Mouse (Mus musculus) heart, postnatal 25 days (tissue): Measurements from ENCODE around the gene Sox15. TPM values are rescaled to one million over a fixed set of nuclear protein-coding genes. Genes with fewer than 3 reads are reported as not detected.

Experiments used
- DNase-seq: peaks from one replicate; pipeline ENCODE4 v3.0.0; 2022; ENCODE audit warnings: low spot score
- intact Hi-C: fragments of 180-260 bp; cut with DNase I; formaldehyde crosslinking; loops from one replicate; pipeline ENCODE4 v1.15.1; 2025
- total RNA-seq, 2 experiments: library from RNA; stranded (reverse); gene quantifications; 2 replicates each; pipeline ENCODE4 v1.2.3; 2021

Gene Sox15
- total RNA-seq, 2 experiments from 2014 or later: not detected

DNA sequence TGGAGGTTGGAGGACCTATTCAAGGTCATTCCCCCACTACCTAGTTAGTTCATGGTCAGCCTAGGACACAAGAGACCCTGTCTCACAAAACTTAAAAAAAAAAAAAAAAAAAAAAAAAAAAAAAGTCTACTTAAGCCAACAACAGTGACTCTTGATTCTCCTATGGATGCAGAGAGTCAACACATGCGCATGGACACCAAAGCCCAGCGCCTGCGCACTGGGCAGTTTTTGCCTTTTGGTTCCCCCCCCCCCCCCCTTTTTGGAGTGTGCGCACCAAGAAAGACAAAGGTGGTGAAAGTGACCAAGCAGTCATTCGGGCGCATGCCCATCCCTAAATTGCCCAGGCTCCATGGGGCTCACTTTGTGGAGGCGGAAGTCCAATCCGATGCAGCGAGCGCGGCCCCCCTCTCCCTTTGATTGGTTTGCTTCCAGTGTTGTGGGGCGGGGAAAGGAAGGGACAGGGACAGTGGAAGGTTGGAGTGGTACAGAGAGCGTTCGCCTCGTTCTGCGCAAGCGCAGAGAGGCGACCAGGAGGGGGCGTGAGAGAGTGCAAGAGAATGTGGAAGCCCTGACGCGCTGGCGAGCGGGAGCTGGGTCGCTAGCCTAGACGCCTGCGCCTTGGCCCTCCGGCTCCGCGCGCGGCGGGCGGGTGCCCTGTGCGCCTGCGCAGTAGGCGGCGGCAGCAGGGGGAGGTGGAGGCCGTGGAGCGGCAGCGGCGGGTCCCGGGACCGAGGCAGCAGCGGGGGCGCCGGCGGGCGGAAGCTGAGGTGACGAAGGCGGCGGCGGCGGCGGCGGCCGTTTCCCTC, 22.6 kb upstream of the Sox15 start, which contains the start of gene Fxr2:
TSS of gene Fxr2 (plus strand) at position 707 of the 806 bp plus-strand sequence.
- intact Hi-C loops: no loop called here

DNA sequence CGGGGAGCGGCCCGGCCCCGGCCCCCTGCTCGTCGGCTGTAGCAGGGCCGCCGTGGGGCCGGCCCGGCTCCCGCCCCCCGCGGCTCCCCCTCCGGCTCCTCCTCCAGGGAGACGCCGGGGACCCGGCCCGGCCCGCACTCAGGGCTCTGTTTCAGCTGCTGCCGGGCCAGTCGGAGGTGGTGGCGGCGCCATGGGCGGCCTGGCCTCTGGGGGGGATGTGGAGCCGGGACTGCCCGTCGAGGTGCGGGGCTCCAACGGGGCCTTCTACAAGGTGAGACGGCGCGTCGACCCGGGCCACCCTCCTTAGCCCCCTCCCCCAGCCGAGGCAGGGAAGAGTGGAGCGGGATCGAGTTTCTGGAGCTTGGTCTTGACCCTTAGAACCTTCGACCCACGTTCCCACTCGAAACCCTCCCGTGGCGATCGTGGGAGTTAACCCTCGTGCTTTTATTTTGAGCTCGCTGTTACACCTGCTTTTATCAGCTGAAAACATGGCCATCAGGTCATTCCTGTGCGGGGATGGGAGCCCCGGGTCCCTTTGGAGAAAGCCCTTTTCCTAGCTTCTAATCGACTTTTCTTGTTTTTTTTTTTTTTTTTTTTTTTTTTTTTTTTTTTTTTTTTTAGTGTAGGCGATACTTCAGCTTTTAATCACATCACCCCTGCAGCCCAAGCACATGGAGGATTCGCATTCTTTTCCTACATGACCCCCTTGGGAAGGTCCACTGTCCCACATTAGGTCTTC, 21.8 kb upstream of the Sox15 start:
- intact Hi-C loops: no loop called here
- DNase-seq: peak; percentile 58

More for the DNA sequence above, 22.6 kb upstream of the Sox15 start, which contains the start of gene Fxr2:
- peak; percentile 100 for DNase-seq

DNA sequence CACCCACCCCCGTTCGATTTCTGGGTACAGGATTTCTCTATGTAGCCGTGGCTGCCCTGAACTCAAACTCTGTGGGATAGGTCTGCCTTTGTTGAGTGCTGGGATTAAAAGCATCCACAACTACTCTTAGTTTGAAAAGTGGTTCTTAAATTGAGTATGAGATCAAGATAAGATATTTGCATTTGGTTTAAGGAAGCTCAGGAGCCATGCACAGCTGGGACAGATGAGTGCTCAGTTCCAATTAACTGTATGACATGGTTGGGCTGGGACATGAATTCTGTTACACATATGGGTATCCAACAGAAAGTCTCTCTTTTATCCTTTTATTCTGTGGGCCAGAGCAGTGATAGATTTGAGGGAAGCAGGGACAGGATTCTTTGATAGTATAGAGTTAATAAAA, 19.6 kb upstream of the Sox15 start:
- intact Hi-C loops: no loop called here
- DNase-seq: no peak

DNA sequence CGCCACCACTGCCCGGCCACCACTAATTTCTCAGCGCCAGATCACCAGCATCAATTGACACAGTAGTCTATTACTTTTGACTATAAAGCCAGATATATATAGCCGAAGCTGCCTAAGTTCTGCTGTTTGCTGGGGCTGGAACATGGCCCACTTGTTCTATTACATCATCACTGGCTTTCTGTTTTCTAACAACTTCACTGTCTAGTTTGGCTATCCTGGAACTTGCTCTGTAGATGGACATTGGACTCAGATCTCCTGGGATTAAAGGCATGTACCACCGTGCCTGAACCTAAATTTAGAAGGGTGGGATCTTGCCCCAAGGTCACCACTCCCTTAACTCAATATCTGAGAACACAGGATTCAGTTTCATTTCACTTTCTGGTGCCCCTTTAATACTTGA, 9.3 kb upstream of the Sox15 start:
- intact Hi-C loops: no loop called here
- no peak for DNase-seq

DNA sequence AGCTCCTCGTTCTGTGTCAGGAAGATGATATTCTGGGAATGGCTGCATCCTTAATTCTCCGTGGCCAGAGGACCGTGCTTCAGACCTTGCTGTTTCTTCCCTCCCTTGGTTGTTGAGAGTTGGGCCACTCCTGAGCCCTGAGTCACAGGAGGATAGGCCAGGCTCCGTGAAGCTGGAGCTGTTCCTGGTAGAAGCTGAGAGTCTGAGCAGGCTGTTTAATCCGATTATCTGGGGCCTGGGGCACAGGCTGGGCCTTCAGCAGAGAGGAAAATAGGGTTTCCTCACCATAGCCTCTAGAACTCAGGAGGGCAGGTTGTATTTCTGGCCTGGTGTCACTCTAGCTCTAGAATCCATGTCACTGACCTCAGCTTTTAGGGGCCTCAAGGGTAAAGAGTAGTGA, 1.7 kb upstream of the Sox15 start:
- intact Hi-C loops: loop anchor here (10.0 kb wide), 1 partner anchor 221 kb away; the partner anchor contains the start of gene Tmem95
- no peak for DNase-seq

DNA sequence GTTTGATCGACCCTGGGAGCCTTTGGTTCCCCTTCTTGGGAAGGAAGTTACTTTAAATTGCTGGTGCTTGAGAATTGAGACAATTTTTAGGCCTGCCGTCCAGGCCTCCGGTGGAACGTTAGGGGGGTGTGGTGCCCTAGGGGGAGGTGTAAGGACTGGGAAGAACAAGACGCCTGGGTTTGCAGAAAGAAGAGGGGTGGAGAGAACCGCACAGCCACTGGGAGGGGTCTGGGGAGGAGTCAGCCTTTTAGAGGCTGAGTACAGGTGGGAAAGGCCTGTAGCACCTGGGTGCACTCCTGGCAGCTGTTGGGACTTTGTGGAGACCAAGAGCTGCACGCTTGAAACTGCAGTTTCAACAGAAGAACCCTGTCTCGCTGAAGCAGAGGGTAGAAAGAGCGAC, 354 bp upstream of the Sox15 start:
- intact Hi-C loops: loop anchor here (2.0 to 10.0 kb wide), 2 partner anchors 100 to 220 kb away; partner anchors contain the start of gene Tmem95
- no peak for DNase-seq

DNA sequence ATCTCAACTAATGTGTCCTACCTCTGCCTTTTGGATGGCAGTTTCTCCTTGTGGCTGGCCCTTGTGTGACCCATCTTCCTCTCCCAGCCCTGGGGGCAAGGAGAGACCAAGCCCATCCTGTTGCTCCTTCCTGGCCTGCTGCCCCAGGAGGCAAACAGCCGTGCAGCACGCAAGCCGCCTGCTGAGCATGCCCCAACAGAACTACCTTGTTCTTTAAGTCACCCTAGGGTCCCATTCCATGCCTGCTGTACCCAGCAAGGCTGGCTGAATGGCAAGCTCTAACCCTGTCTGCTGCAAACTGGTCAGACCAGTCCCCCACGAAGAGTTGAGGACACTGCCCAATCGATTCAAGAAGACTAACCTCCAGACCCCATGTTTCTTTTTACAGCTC, 946 bp downstream of the Sox15 start:
- DNase-seq: no peak
- intact Hi-C loops: loop anchor here (10.0 kb wide), 1 partner anchor 219 kb away; the partner anchor contains the start of gene Tmem95

DNA sequence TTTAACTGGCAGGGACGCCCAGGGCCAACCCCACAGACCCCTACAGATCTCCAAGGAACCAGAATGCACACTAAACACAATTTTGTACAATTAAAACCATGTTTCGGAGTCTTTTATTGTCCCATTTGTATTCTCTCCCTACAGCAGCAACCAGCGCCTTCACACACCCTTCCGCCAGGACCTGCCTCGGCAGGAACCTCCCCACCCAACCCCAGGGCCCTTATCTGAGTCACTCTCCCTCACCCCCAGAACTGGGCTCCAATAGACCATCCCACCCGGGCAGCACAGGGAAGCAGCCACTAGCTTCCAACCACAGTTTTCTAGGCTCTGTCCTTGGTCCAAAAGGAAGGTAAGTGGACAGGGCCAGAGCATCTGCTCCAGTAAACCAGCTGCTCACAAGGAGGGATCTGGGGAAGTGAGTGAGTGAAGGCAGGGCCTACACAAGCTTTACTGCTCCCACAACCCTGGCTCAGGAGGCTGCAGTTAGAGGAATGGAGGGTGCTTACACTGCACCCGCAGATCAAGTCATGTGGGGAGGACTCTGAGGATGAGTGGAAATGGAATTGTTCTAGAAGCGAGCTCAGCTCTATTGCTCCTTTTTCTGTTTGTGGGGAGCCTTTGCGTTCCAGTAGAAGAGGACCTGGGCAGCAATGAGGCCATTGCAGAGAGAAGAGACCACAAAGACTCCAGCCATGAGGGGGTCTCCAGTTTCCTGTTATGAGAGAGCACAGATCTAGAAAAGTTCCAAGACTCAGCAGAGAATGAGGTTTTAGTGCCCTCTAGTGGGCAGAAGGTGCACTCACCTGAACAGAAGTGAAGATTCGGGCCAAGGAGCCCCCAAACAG, 1.7 kb downstream of the Sox15 start:
- intact Hi-C loops: loop anchor here (1.0 to 10.0 kb wide), 2 partner anchors 28 to 218 kb away; partner anchors contain the start of gene Tmem95
- DNase-seq: no peak

DNA sequence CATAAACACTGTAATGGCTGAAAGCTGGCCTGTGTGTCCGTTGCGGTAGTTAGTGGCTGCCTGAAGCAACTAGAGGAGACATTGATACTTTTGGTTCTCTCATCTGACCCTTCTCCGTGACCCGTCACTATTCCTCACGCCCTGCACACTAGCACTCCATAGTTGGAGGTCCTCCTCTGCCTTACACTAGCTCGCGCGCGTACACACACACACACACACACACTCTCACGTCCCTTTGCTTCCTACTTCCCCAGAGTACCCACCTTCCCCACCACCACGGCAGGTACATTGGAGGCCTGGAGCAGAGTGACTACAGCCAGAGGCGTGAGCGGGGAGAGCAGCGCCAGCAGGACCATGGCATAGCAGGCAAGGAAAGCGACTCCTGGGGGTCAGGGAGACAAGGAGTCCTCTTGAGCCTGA, 2.4 kb downstream of the Sox15 start:
- DNase-seq: no peak
- intact Hi-C loops: loop anchor here (1.0 to 10.0 kb wide), 2 partner anchors 28 to 217 kb away; partner anchors contain the start of gene Tmem95

DNA sequence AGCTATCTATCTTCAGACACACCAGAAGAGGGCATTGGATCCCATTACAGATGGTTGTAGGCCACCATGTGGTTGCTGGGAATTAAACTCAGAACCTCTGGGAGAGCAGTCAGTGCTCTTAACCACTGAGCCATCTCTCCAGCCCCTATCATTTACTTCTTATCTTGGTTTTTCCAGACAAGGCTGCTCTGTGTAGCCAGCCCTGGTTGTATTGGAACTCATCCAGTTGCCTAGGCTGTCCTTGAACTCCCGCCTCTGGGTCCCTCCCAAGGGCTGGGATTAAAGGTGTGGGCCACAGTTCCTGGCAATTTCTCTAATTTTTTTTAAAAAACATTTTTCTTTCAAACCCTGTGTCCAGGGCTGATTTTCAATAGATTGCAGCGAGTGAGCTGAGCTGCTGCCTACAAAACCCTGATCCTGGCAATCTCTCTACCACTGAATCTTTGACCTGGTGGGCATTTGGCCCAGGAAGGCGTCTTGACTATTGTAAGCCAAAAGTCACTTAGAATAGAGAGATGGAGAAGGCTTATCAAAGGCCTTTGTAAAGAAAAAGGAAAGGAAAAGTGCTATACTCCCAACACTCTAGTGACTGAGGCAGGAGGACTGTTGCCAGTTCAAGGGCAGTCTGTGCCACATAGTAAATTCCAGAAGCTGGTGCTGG, 6.2 kb downstream of the Sox15 start:
- DNase-seq: no peak
- intact Hi-C loops: no loop called here

DNA sequence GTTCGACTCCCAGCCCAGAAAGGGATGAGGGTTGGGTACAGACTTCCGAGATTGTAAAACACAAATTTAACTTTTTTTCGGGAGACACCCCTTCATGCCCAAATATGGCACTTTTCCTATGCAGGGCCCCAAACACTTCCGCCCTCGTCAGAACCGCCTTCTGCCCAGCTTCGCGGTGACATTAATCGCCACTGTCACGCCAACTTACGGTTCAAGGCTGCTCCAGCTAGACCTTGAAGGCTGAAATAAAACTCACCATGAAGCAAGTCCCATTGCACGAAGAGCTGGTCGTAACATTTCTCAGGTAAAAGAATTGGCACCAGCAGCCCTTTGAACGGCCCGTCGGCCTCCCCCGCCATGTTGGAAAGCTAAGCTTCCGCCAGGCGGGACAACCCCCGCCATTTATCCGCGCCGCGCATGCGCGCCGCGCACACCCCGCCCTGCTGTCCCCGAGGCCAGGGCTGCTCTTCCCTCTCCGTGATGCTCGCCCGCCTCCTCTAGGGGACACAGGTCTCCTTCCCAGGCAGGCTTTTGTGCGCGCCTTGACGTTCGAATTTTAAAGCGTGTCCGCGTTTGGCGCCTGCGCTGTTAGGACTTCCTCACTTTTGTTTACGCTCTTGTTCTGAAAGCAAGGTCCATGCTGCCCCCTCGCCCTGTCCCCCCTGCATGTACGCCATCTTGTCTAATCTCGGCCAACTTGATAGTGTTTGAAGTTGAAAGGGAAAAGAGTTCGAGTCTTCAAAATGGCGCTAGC, 7.3 kb downstream of the Sox15 start, which contains the start of gene Mpdu1:
TSS of gene Mpdu1 (minus strand) at position 430 of the 754 bp plus-strand sequence.
- intact Hi-C loops: no loop called here
- peak; percentile 94 for DNase-seq

DNA sequence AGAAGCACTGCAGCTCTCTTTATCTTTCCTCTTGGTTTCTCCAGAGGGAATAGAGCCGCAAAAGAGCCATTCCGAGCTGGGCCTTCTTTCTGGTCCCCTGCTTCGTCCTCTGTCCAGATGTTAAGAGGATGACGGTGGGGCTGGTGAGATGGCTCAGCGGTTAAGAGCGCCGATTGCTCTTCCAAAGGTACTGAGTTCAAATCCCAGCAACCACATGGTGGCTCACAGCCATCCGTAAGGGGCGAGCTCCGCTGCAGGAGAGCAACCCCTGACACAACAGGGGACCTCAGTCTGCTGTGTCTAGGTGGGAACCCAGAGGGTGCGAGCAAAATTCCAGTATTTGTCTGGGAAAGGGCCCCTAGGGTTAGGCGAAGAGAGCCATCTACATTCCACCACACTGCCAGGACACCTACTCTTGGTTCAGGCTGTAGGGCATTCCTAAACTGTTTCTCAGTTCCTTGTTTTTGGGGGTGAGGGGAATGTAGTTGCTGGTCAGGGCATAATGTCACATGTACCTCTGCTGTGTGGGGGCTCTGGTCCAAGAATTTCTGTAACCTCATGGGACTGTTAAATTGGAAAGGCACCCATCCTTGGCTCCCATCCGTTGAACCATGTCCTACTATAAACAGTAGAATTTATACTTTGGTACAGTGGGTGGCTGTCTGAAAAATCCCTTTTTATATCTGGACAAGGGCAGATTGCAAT, 8.0 kb downstream of the Sox15 start:
- no peak for DNase-seq
- intact Hi-C loops: no loop called here

DNA sequence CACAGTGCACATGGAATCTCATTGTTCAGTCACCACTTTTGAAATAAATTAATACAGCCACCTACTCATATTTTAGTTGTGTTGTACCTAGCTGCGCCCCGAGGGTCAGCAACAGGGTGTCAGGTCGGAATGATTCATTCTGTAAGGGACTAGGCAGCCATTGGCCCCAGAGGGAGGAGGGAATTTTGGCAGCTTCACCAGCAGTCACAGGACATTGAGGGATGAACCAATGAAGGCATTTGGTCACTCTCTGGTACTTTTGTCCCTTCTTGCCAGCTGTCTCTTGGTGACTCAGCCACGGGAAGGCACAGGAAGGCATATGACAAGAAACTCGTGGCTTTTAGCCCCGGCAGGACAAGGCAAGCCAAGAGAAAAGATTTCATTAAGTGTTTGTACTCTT, 8.7 kb downstream of the Sox15 start:
- intact Hi-C loops: no loop called here
- DNase-seq: no peak

DNA sequence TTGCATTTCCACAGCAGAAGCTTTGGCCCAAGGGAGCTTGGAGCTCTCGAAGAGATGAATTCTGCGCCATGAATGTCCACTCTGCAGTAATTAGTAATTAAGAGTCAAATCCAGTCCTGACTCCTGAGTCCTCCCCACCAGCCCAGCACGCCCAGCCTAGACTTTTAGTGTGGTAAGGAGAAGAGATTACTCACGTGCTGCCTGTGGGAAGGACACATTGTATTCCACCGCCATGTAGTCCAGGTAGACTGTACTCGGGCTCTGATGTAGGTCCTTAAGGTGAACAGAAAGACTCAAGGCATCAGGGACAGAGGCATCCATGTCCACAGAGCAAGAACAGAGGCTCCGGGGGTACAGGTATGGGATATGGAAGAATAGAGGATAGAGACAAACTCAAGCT, 9.7 kb downstream of the Sox15 start:
- DNase-seq: no peak
- intact Hi-C loops: no loop called here

DNA sequence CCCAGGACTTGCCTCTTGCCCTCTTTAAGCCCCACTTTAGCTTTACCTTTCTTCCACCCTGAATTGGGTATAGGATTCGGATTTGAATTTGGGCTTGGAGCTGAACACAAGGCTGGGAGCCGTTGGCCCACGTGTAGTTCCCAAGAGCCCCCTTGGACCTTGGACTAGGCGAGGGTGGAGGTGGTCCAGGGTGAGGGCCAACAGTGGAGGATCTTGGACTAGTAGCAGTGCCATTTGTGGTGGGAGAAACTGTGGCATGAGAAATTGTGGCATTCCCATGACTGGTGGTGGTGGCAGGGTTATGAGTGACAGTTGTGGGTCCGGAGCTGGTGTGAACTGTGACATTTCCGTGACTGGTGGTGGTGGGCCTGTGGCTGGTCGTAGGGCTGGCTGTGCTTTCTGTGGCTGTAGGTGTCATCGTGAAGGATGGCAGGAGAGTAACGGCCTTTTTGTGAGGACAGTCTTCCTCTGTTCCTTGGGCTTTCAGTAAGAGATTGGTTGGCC, 10.4 kb downstream of the Sox15 start:
- intact Hi-C loops: no loop called here

DNA sequence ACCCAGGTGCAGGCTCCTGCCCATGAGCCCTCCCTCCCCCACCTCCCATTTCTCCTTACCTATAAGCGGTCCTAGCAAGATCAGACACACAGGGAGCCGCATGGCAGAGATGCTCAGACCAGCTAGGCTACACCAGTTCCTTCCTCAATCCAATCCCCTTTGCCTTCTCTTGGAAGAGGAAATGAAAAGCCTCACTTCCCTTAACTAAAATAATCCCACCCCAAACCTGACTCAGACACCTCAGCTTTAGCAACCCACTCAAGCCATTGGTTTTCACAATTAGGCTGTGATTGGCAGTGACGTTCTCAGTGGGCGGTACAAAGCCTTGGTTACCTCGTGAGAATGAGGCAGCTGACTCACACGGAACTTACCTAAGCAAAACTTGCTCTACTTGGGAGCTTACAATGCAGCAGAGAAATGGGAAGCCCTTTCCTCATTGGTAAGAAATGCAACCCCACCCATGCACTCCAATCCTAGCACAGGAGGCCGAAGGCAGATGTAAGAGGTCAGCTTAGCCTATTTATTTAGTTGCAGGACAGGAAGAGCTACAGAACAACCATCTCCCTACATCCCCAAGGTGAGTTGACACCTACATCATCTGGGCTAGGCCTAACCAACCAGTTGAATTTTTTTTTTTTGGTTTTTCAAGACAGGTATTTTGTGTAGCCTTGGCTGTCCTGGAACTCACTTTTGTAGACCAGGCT, 11.0 kb downstream of the Sox15 start, which contains the start of gene Cd68:
TSS of gene Cd68 (minus strand) at position 193 of the 704 bp plus-strand sequence.
- peak; percentile 46 for DNase-seq
- intact Hi-C loops: no loop called here

More for the DNA sequence above, 10.4 kb downstream of the Sox15 start:
- DNase-seq: no peak

DNA sequence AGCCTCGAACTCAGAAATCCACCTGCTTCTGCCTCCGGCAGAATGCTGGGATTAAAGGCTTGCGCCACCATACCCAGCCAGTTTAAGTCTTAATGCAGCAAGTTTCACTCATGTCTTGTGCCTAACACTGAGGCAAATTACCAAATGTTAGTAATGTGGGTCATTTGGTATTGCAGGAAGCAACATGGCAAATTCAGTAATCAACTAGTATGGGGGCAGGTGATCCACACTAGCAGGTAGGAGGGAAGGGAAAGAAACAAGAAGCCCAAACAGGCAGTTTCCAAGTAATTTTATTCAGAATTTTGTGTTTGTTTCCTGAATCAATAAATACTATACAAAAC, 11.5 kb downstream of the Sox15 start:
- intact Hi-C loops: no loop called here

More for the DNA sequence above, 11.5 kb downstream of the Sox15 start:
- DNase-seq: no peak
